Mouse (Mus musculus) midbrain, postnatal 0 days (tissue): ENCODE measurements around the gene Fam107b. TPM values are rescaled to one million over a fixed set of nuclear protein-coding genes. Genes with fewer than 3 reads are reported as not detected.

ENCODE experiments used
- ATAC-seq: fragments of 200-750 bp; cut with Nextera tagmentation; 2 replicates; pipeline ENCODE4 v1.8.0; 2017; ENCODE audit warnings: moderate number of reproducible peaks, mild to moderate bottlenecking, moderate TSS enrichment, moderate library complexity; ENCODE audit not compliant: low FRiP score
- DNase-seq: peaks from one replicate; pipeline ENCODE4 v3.0.0-alpha.2; 2015; ENCODE audit warnings: low spot score
- H3K27ac ChIP-seq: fragments of 300-500 bp; sonication (generic); 2 replicates; pipeline ENCODE4 v1.5.1; 2014; ENCODE audit warnings: low read depth, mild to moderate bottlenecking, low read length, mixed read lengths
- H3K27me3 ChIP-seq: fragments of 300-500 bp; sonication (generic); 2 replicates; pipeline ENCODE4 v1.6.1; 2014; ENCODE audit warnings: low read length, control low read depth, mixed read lengths; ENCODE audit not compliant: insufficient read depth
- H3K36me3 ChIP-seq: fragments of 300-500 bp; sonication (generic); 2 replicates; pipeline ENCODE4 v1.6.1; 2014; ENCODE audit warnings: low read length, control low read depth, mixed read lengths; ENCODE audit not compliant: insufficient read depth
- H3K4me1 ChIP-seq: fragments of 300-500 bp; sonication (generic); 2 replicates; pipeline ENCODE4 v1.6.1; 2014; ENCODE audit warnings: mild to moderate bottlenecking, control low read depth, antibody characterized with exemption, low read length, mixed read lengths; ENCODE audit not compliant: insufficient read depth
- H3K4me2 ChIP-seq: fragments of 300-500 bp; sonication (generic); 2 replicates; pipeline ENCODE4 v1.6.1; 2014; ENCODE audit warnings: low read depth, mild to moderate bottlenecking, low read length, mixed read lengths; ENCODE audit not compliant: poor library complexity, severe bottlenecking
- H3K4me3 ChIP-seq: fragments of 300-500 bp; sonication (generic); 2 replicates; pipeline ENCODE4 v1.5.1; 2014; ENCODE audit warnings: low read depth, mild to moderate bottlenecking, low read length, moderate library complexity
- H3K9ac ChIP-seq: fragments of 300-500 bp; sonication (generic); replicated peaks from 2 replicates; pipeline ENCODE4 v1.6.1; 2014; ENCODE audit warnings: mild to moderate bottlenecking, low read length, moderate library complexity, mixed read lengths; ENCODE audit not compliant: poor library complexity, severe bottlenecking
- H3K9me3 ChIP-seq: fragments of 300-500 bp; sonication (generic); 2 replicates; pipeline ENCODE4 v1.6.1; 2016; ENCODE audit warnings: low read length, control low read depth
- CTCF ChIP-seq: IDR thresholded peaks from 2 replicates; pipeline ENCODE4 v1.5.1; 2016; ENCODE audit warnings: antibody characterized with exemption, mild to moderate bottlenecking
- WGBS: fragments of 180-500 bp; shearing (Covaris S2); extraction: QIAGEN DNeasy Blood & Tissue Kit; methylation state at CpG from one replicate; pipeline ENCODE4 v1.1.7; 2014; 5-methylcytosine and 5-hydroxymethylcytosine counted together
- polyA plus RNA-seq: library from polyadenylated mRNA; unstranded; fragments of >200 nt; fragmentation: Nextera tagmentation; extraction: Ambion mirVana; gene quantifications from 2 replicates; pipeline ENCODE4 v1.2.1, GENCODE M21; 2015
- total RNA-seq: library from RNA; depleted of rRNA; stranded (reverse); fragments of >200 nt; gene quantifications from 2 replicates; pipeline ENCODE4 v1.2.3, GENCODE M21; 2014

The Fam107b gene
- total and polyA plus RNA-seq, 2 experiments from 2014 or later = 16.0 to 26.8 TPM

- no peak overlapping the region for H3K4me3 ChIP-seq
- TF ChIP-seq CTCF = peak; percentile 34
- no peaks in the 10 kb centered on the region for H3K27me3 ChIP-seq
- no peak overlapping the region for H3K27ac ChIP-seq
- H3K36me3 ChIP-seq = no peaks in the 10 kb centered on the region
- H3K4me1 ChIP-seq = peaks cover 4% of the 10 kb centered on the region; the same call in 1 of the 2 replicates
- H3K9ac ChIP-seq = no peak overlapping the region
- ATAC-seq = no peak
- 92% methylated on average over 6 of the region's 6 CpGs for WGBS
- no peaks in the 10 kb centered on the region for H3K9me3 ChIP-seq
- H3K4me2 ChIP-seq = no peak overlapping the region
- DNase-seq = no peak
These were observed 188.1 kb downstream of the Fam107b start for GRCm38 (mm10) chr2:3758406-3758805.

GRCm38 (mm10) chr2:3760234-3760836, 190.0 kb downstream of the Fam107b start:
- H3K36me3 ChIP-seq = no peaks in the 10 kb centered on the region
- no peak overlapping the region for H3K27ac ChIP-seq
- H3K27me3 ChIP-seq = no peaks in the 10 kb centered on the region
- H3K4me3 ChIP-seq = no peak overlapping the region
- no peak for ATAC-seq
- H3K9me3 ChIP-seq = no peaks in the 10 kb centered on the region
- WGBS = 69% methylated on average over 6 of the region's 6 CpGs
- H3K4me1 ChIP-seq = no peaks in the 10 kb centered on the region; the same call in 1 of the 2 replicates
- no peak for TF ChIP-seq CTCF
- no peak for DNase-seq
- H3K4me2 ChIP-seq = no peak overlapping the region
- no peak overlapping the region for H3K9ac ChIP-seq

- Histone ChIP-seq H3K27me3 (no peaks in the 10 kb centered on the region), H3K36me3 (no peaks in the 10 kb centered on the region), H3K4me1 (no peaks in the 10 kb centered on the region), H3K9ac (no peak overlapping the region), H3K9me3 (no peaks in the 10 kb centered on the region), H3K27ac (no peak overlapping the region), H3K4me2 (no peak overlapping the region), H3K4me3 (no peak overlapping the region)
- WGBS = 81% methylated on average over 6 of the region's 6 CpGs
- no peak for TF ChIP-seq CTCF
- no peak for DNase-seq
- ATAC-seq = no peak
These were observed 193.8 kb downstream of the Fam107b start for GRCm38 (mm10) chr2:3764136-3764535.

- DNase-seq (no peak), ATAC-seq (no peak)
- Histone ChIP-seq H3K4me2 (no peak overlapping the region), H3K27me3 (no peaks in the 10 kb centered on the region), H3K9me3 (no peaks in the 10 kb centered on the region), H3K36me3 (no peaks in the 10 kb centered on the region), H3K4me1 (no peaks in the 10 kb centered on the region), H3K9ac (no peak overlapping the region), H3K27ac (no peak overlapping the region), H3K4me3 (no peak overlapping the region)
- no peak for TF ChIP-seq CTCF
- WGBS = 75% methylated on average over 11 of the region's 11 CpGs
These were observed 195.9 kb downstream of the Fam107b start for GRCm38 (mm10) chr2:3765957-3766783.

GRCm38 (mm10) chr2:3769260-3769659, 199.0 kb downstream of the Fam107b start:
- H3K27me3 ChIP-seq = no peaks in the 10 kb centered on the region
- no peak for ATAC-seq
- H3K4me1 ChIP-seq = no peaks in the 10 kb centered on the region
- 36% methylated on average over 6 of the region's 6 CpGs for WGBS
- H3K9me3 ChIP-seq = no peaks in the 10 kb centered on the region
- no peaks in the 10 kb centered on the region for H3K36me3 ChIP-seq
- TF ChIP-seq CTCF = peak; percentile 89
- no peak overlapping the region for H3K4me3 ChIP-seq
- no peak overlapping the region for H3K9ac ChIP-seq
- H3K27ac ChIP-seq = no peak overlapping the region
- H3K4me2 ChIP-seq = no peak overlapping the region
- peak; percentile 84 for DNase-seq

- Histone ChIP-seq H3K27ac (no peak overlapping the region), H3K4me2 (no peak overlapping the region), H3K27me3 (no peaks in the 10 kb centered on the region), H3K9ac (no peak overlapping the region), H3K4me1 (0 out of 2 replicates have a peak, but pooled peaks cover 2% of the 10 kb centered on the region), H3K4me3 (no peak overlapping the region), H3K36me3 (no peaks in the 10 kb centered on the region), H3K9me3 (no peaks in the 10 kb centered on the region)
- WGBS = 82% methylated on average over 9 of the region's 9 CpGs
- ATAC-seq = no peak
- DNase-seq = no peak
- no peak for TF ChIP-seq CTCF
These were observed 199.6 kb downstream of the Fam107b start for GRCm38 (mm10) chr2:3769786-3770318.
